Mouse (Mus musculus) liver, embryonic 13.5 days (tissue): ENCODE results near the gene Olfr56. TPM values are rescaled to one million over a fixed set of nuclear protein-coding genes. Genes with fewer than 3 reads are reported as not detected.
A peak's percentile ranks its signal among the peaks of the same experiment; 100 is the strongest.
"Not testable (repeated sequence)": the region's sequence is repeated elsewhere in the genome, so short reads cannot be mapped to it uniquely, and the experiment has no call there.

Experiments used
- ATAC-seq: fragments of 200-750 bp; cut with Nextera tagmentation; 2 replicates; pipeline ENCODE4 v1.8.0; 2017; ENCODE audit warnings: low read depth, mild to moderate bottlenecking, moderate number of reproducible peaks, moderate library complexity
- DNase-seq: peaks from one replicate; pipeline ENCODE4 v3.0.0; 2022
- H3K27ac ChIP-seq: fragments of 300-500 bp; sonication (generic); 2 replicates; pipeline ENCODE4 v1.5.1; 2015; ENCODE audit warnings: moderate library complexity, mild to moderate bottlenecking, inconsistent platforms
- H3K27me3 ChIP-seq: fragments of 300-500 bp; sonication (generic); 2 replicates; pipeline ENCODE4 v1.6.1; 2015; ENCODE audit warnings: mild to moderate bottlenecking, inconsistent platforms
- H3K36me3 ChIP-seq: fragments of 300-500 bp; sonication (generic); 2 replicates; pipeline ENCODE4 v1.6.1; 2015; ENCODE audit warnings: mild to moderate bottlenecking, inconsistent platforms
- H3K4me1 ChIP-seq: fragments of 300-500 bp; sonication (generic); replicated peaks from 2 replicates; pipeline ENCODE4 v1.6.1; 2015; ENCODE audit warnings: inconsistent platforms
- H3K4me2 ChIP-seq: fragments of 300-500 bp; sonication (generic); 2 replicates; pipeline ENCODE4 v1.6.1; 2015; ENCODE audit warnings: inconsistent platforms, mild to moderate bottlenecking, moderate library complexity
- H3K4me3 ChIP-seq: fragments of 300-500 bp; sonication (generic); replicated peaks from 2 replicates; pipeline ENCODE4 v1.5.1; 2015; ENCODE audit warnings: mild to moderate bottlenecking, inconsistent platforms
- H3K9ac ChIP-seq: fragments of 300-500 bp; sonication (generic); 2 replicates; pipeline ENCODE4 v1.6.1; 2015; ENCODE audit warnings: mild to moderate bottlenecking, inconsistent platforms
- H3K9me3 ChIP-seq: fragments of 300-500 bp; sonication (generic); replicated peaks from 2 replicates; pipeline ENCODE4 v1.6.1; 2016; ENCODE audit warnings: inconsistent platforms
- WGBS: fragments of 180-500 bp; shearing (Covaris S2); methylation state at CpG from one replicate; pipeline ENCODE4 v1.1.7; 2015; ENCODE audit not compliant: insufficient replicate concordance; 5-methylcytosine and 5-hydroxymethylcytosine counted together
- polyA plus RNA-seq: library from polyadenylated mRNA; unstranded; fragments of >200 nt; fragmentation: Nextera tagmentation; extraction: Ambion mirVana; gene quantifications from 2 replicates; pipeline ENCODE4 v1.2.1, GENCODE M21; 2015

Olfr56 gene
- polyA plus RNA-seq, 1 experiment from 2014 or later: 0.05 TPM

GRCm38 (mm10) chr11:49061865-49062264, 83.2 kb downstream of the Olfr56 start:
- H3K4me3 ChIP-seq, H3K36me3 ChIP-seq, DNase-seq, H3K9ac ChIP-seq, H3K9me3 ChIP-seq, ATAC-seq, H3K4me1 ChIP-seq, H3K27ac ChIP-seq, H3K27me3 ChIP-seq, H3K4me2 ChIP-seq: not testable (repeated sequence)
- 41% methylated on average over 2 of the region's 2 CpGs for WGBS

- H3K27me3 ChIP-seq, H3K9ac ChIP-seq, H3K9me3 ChIP-seq, H3K4me1 ChIP-seq, H3K36me3 ChIP-seq, ATAC-seq, H3K27ac ChIP-seq, DNase-seq, H3K4me3 ChIP-seq, H3K4me2 ChIP-seq: not testable (repeated sequence)
- WGBS: 49% methylated on average over 5 of the region's 5 CpGs
Observed at GRCm38 (mm10) chr11:49063713-49064469, 85.2 kb downstream of the Olfr56 start, which contains the start of gene Tgtp2. Gene Tgtp2, minus strand, starts transcription at chr11:49064206.

GRCm38 (mm10) chr11:49068358-49068757, 89.7 kb downstream of the Olfr56 start:
- no peak overlapping the region for H3K4me3 ChIP-seq
- no peaks in the 10 kb centered on the region for H3K27me3 ChIP-seq
- H3K4me1 ChIP-seq: no peaks in the 10 kb centered on the region
- 26% methylated on average over 1 of the region's 1 CpGs for WGBS
- H3K4me2 ChIP-seq: no peak overlapping the region
- no peaks in the 10 kb centered on the region for H3K36me3 ChIP-seq
- H3K27ac ChIP-seq: no peak overlapping the region
- ATAC-seq: no peak
- H3K9ac ChIP-seq: no peak overlapping the region
- no peaks in the 10 kb centered on the region for H3K9me3 ChIP-seq
- no peak for DNase-seq

- not testable (repeated sequence) for DNase-seq, H3K27me3 ChIP-seq, H3K36me3 ChIP-seq, H3K9ac ChIP-seq, H3K9me3 ChIP-seq, H3K4me3 ChIP-seq
- H3K4me1 ChIP-seq: peaks cover 14% of the 10 kb centered on the region
- peak within 1 kb of the TSS; percentile 61 for H3K27ac ChIP-seq
- peak within 1 kb of the TSS; percentile 19; the same call in 1 of the 2 replicates for H3K4me2 ChIP-seq
- ATAC-seq: 0 out of 2 replicates have a peak, but pooled peaks have one; percentile 26
- 24% methylated on average over 6 of the region's 6 CpGs for WGBS
Observed at GRCm38 (mm10) chr11:49076001-49076757, 97.5 kb downstream of the Olfr56 start, which contains the start of gene Ifi47. Gene Ifi47, plus strand, starts transcription at chr11:49076587.

- whole genome bisulfite sequencing: 61% methylated on average over 1 of the region's 1 CpGs
- DNase-seq: no peak
- Histone ChIP-seq H3K4me3 (no peak overlapping the region), H3K27me3 (no peaks in the 10 kb centered on the region), H3K9me3 (no peaks in the 10 kb centered on the region), H3K4me1 (peaks cover 22% of the 10 kb centered on the region), H3K4me2 (no peak overlapping the region), H3K36me3 (no peaks in the 10 kb centered on the region), H3K27ac (peak overlapping the region; percentile 61), H3K9ac (no peak overlapping the region; the same call in 1 of the 2 replicates)
- no peak for ATAC-seq
Observed at GRCm38 (mm10) chr11:49077012-49077411, 98.3 kb downstream of the Olfr56 start.

GRCm38 (mm10) chr11:49078719-49079118, 100.0 kb downstream of the Olfr56 start:
- peaks cover 37% of the 10 kb centered on the region for H3K4me1 ChIP-seq
- no peaks in the 10 kb centered on the region for H3K27me3 ChIP-seq
- H3K36me3 ChIP-seq: no peaks in the 10 kb centered on the region
- WGBS: 81% methylated on average over 3 of the region's 3 CpGs
- no peak overlapping the region for H3K27ac ChIP-seq
- no peaks in the 10 kb centered on the region for H3K9me3 ChIP-seq
- no peak for ATAC-seq
- no peak for DNase-seq
- H3K4me3 ChIP-seq: no peak overlapping the region
- no peak overlapping the region for H3K4me2 ChIP-seq
- H3K9ac ChIP-seq: no peak overlapping the region

- ATAC-seq (no peak), DNase-seq (no peak)
- Histone ChIP-seq H3K9ac (no peak overlapping the region), H3K27me3 (no peaks in the 10 kb centered on the region), H3K36me3 (no peaks in the 10 kb centered on the region), H3K4me2 (no peak overlapping the region), H3K4me1 (peaks cover 56% of the 10 kb centered on the region), H3K27ac (no peak overlapping the region), H3K9me3 (no peaks in the 10 kb centered on the region), H3K4me3 (no peak overlapping the region)
- 12% methylated on average over 1 of the region's 1 CpGs for WGBS
Observed at GRCm38 (mm10) chr11:49080636-49081035, 101.9 kb downstream of the Olfr56 start.

- Histone ChIP-seq H3K27me3 (no peaks in the 10 kb centered on the region), H3K4me3 (peak overlapping the region; percentile 12; the same call in 1 of the 2 replicates), H3K4me2 (peak overlapping the region; percentile 33), H3K4me1 (peaks cover 63% of the 10 kb centered on the region), H3K36me3 (no peaks in the 10 kb centered on the region), H3K27ac (peak overlapping the region; percentile 44), H3K9ac (no peak overlapping the region), H3K9me3 (no peaks in the 10 kb centered on the region)
- no peak for DNase-seq
- no peak for ATAC-seq
- WGBS: 59% methylated on average over 4 of the region's 4 CpGs
Observed at GRCm38 (mm10) chr11:49081356-49081755, 102.7 kb downstream of the Olfr56 start.

- H3K9me3 ChIP-seq: no peaks in the 10 kb centered on the region
- H3K4me3 ChIP-seq: no peak overlapping the region
- H3K36me3 ChIP-seq: no peaks in the 10 kb centered on the region
- DNase-seq: no peak
- no peak overlapping the region for H3K9ac ChIP-seq
- ATAC-seq: no peak
- 61% methylated on average over 3 of the region's 3 CpGs for WGBS
- H3K27me3 ChIP-seq: no peaks in the 10 kb centered on the region
- peak overlapping the region; percentile 33; the same call in 1 of the 2 replicates for H3K4me2 ChIP-seq
- peaks cover 64% of the 10 kb centered on the region for H3K4me1 ChIP-seq
- peak overlapping the region; percentile 44 for H3K27ac ChIP-seq
Observed at GRCm38 (mm10) chr11:49081886-49082285, 103.2 kb downstream of the Olfr56 start.

GRCm38 (mm10) chr11:49083146-49083545, 104.5 kb downstream of the Olfr56 start:
- Histone ChIP-seq H3K9me3 (no peaks in the 10 kb centered on the region), H3K4me2 (no peak overlapping the region), H3K27ac (peak overlapping the region; percentile 86), H3K36me3 (no peaks in the 10 kb centered on the region), H3K27me3 (no peaks in the 10 kb centered on the region), H3K4me3 (no peak overlapping the region), H3K9ac (0 out of 2 replicates have a peak overlapping the region, but pooled peaks have one; percentile 8), H3K4me1 (peaks cover 73% of the 10 kb centered on the region)
- 69% methylated on average over 1 of the region's 1 CpGs for WGBS
- DNase-seq (no peak), ATAC-seq (no peak)

GRCm38 (mm10) chr11:49083808-49084207, 105.1 kb downstream of the Olfr56 start:
- DNase-seq (peak; percentile 21), ATAC-seq (peak; percentile 45)
- peak overlapping the region; percentile 86 for H3K27ac ChIP-seq
- H3K9ac ChIP-seq: peak overlapping the region; percentile 8; the same call in 1 of the 2 replicates
- H3K27me3 ChIP-seq: no peaks in the 10 kb centered on the region
- no peak overlapping the region for H3K4me2 ChIP-seq
- peaks cover 79% of the 10 kb centered on the region for H3K4me1 ChIP-seq
- no peak overlapping the region for H3K4me3 ChIP-seq
- 21% methylated on average over 3 of the region's 3 CpGs for WGBS
- H3K9me3 ChIP-seq: no peaks in the 10 kb centered on the region
- H3K36me3 ChIP-seq: no peaks in the 10 kb centered on the region
